Mouse (Mus musculus): ENCODE results near the gene Suclg2.

DNA sequence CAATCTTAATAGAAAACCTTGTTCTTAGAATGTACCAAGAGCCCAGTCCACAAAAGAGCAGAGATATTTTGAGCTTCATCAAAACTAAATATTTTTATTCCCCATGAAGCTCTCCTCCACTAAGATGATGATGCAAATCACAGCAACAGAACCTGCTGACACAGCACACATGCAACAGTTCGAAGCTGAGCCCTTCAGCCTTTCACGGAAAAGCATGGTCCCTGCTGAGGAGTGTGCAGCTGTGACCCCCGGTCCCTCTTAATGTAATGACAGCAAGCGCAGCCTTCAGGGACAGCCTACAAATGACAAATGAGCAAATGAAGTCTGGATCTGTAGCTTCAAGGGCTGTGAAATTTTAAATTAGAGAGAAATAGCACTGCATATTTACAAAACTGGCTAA, 128.1 kb downstream of the Suclg2 start:
- TF ChIP-seq ZC3H11A (IDR thresholded peaks at IDR 0.05; ENCODE audit: borderline replicate concordance, low read depth, low read length) (no peak), ZNF384 (IDR thresholded peaks at IDR 0.05; ENCODE audit: low read depth, low read length) (no peak), HCFC1 (IDR thresholded peaks at IDR 0.05; ENCODE audit: borderline replicate concordance, insufficient read depth, low read length) (no peak), MAFK (IDR thresholded peaks at IDR 0.05; ENCODE audit: insufficient read depth, low read depth, low read length) (peak; percentile 34; the same call in 1 of the 2 replicates), CHD2 (IDR thresholded peaks at IDR 0.05; ENCODE audit: low read depth, low read length) (no peak)

All from ES-E14 (cell line).